Comparison of ENCODE assay signal across 19 mouse cellular contexts in the genomic region with DNA sequence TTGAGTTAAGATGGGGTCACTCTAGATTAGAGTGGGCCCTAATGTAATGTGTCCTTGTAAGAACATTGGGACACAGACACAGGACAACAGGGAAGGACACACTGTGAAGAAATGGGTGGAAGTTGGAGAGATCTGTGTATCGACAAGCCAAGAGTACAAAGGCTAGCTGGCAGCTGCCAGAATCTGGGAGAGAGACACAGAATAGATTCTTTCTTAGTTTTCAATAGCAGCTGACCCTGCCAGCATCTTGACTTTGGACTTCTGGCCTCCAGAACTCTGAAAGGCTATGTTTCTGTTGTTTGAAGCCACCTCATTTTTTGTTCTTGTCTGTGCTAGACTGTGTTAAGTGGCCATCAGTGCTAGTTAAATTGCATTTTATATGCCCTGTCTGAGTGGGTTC.
"Had no signal": no experiment of that assay in that cellular context is flagged by ENCODE, and none has a peak within 500 bp of the region (broad histone marks: within the 10 kb centered on the region; RNA-seq: fewer than 3 reads in every experiment).

No protein-coding gene starts in this region.

- DNase-seq: left cerebral cortex, postnatal 4 days; liver, embryonic 13.5 days; lung, adult 2 months; right cerebral cortex, adult 18-20 months; right cerebral cortex, postnatal 14 days; right cerebral cortex, postnatal 4 days; thymus, adult 2 months; thymus, postnatal 14 days; thymus, postnatal 4 days had no signal

- ATAC-seq: intestine, postnatal 0 days; midbrain, embryonic 15.5 days had no signal

- H3K27ac ChIP-seq: hindbrain, embryonic 15.5 days; limb, embryonic 12.5 days; limb, embryonic 15.5 days; liver, embryonic 13.5 days; macrophage; midbrain, embryonic 12.5 days; midbrain, embryonic 15.5 days; neural tube, embryonic 12.5 days; neural tube, embryonic 15.5 days; stomach, postnatal 0 days had no signal

- H3K4me2 ChIP-seq: hindbrain, embryonic 15.5 days; limb, embryonic 12.5 days; limb, embryonic 15.5 days; liver, embryonic 13.5 days; midbrain, embryonic 12.5 days; midbrain, embryonic 15.5 days; neural tube, embryonic 12.5 days; neural tube, embryonic 15.5 days had no signal

- H3K9ac ChIP-seq: hindbrain, embryonic 15.5 days; limb, embryonic 12.5 days; limb, embryonic 15.5 days; liver, embryonic 13.5 days; midbrain, embryonic 12.5 days; midbrain, embryonic 15.5 days; neural tube, embryonic 12.5 days; neural tube, embryonic 15.5 days had no signal

- H3K36me3 ChIP-seq: hindbrain, embryonic 15.5 days; limb, embryonic 12.5 days; limb, embryonic 15.5 days; liver, embryonic 13.5 days; midbrain, embryonic 12.5 days; midbrain, embryonic 15.5 days; neural tube, embryonic 12.5 days; neural tube, embryonic 15.5 days had no signal

- H3K4me1 ChIP-seq: hindbrain, embryonic 15.5 days; limb, embryonic 12.5 days; limb, embryonic 15.5 days; liver, embryonic 13.5 days; midbrain, embryonic 15.5 days; neural tube, embryonic 12.5 days; neural tube, embryonic 15.5 days had no signal

- H3K4me3 ChIP-seq: hindbrain, embryonic 15.5 days; limb, embryonic 12.5 days; limb, embryonic 15.5 days; liver, embryonic 13.5 days; midbrain, embryonic 12.5 days; midbrain, embryonic 15.5 days; neural tube, embryonic 12.5 days; neural tube, embryonic 15.5 days had no signal

- H3K9me3 ChIP-seq: hindbrain, embryonic 15.5 days; limb, embryonic 12.5 days; limb, embryonic 15.5 days; liver, embryonic 13.5 days; midbrain, embryonic 12.5 days; midbrain, embryonic 15.5 days; neural tube, embryonic 12.5 days; neural tube, embryonic 15.5 days had no signal

- H3K27me3 ChIP-seq: hindbrain, embryonic 15.5 days; limb, embryonic 12.5 days; limb, embryonic 15.5 days; liver, embryonic 13.5 days; midbrain, embryonic 12.5 days; midbrain, embryonic 15.5 days; neural tube, embryonic 12.5 days; neural tube, embryonic 15.5 days had no signal
